Mouse (Mus musculus): ENCODE data around the gene Eif2b4. TPM values are rescaled to one million over a fixed set of nuclear protein-coding genes. Genes with fewer than 3 reads are reported as not detected.
"Not testable (repeated sequence)": the region's sequence is repeated elsewhere in the genome, so short reads cannot be mapped to it uniquely, and the experiment has no call there.

The Eif2b4 gene
- polyA plus RNA-seq, 1 experiment from 2014 or later, result 55.5 TPM

DNA sequence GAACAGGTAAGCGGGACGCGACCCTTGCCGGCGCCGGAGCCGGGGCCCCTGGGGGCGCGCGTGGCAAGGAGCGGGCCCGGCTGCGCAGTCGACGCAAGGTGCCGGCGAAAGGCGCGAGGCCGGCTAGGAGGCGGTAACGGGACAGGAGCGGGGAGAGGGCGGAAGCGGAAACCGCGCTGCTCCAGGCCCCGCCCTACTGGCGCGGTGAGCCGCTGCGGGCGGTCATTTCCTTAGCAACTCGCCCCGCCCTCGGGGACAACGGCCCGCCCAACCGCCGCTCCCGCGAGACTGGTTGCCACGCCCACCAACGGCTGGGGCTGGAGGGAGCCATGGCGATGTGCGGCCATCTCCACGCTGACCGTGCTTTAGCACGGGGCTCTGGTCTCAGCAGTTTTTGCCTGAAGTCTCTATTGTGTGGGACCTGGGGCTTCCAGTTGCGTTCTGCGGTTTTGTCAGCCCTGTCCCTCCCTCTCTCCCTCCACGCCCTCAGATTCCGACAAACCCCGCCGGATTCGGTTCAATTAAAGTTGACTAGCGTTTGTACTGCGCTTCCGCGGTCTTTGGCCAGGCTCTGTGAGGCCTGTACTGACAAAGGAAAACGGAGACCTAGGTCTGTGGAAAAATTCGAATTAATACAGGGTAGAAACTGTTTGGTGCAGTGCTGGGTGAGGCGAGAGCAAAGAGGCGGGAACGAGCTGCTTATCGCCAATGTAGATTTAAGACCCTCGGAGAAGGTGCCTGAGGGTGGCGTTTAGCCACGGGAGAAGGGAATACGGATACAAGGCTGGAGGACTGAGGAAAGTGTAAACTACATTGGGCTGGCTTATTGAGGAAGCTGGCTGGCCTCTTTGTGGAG, 27.4 kb upstream of the Eif2b4 start, which contains the start of gene Ppm1g:
Ppm1g (minus strand) TSS at position 240 of the 856 bp plus-strand sequence.
- Histone ChIP-seq H3K4me1 (ENCODE audit: control insufficient read depth, insufficient read depth, low read length) (no peaks in the 10 kb centered on the region), H3K27ac (replicated peaks; ENCODE audit: low read depth, low read length) (peak within 1 kb of the TSS; percentile 92), H3K4me3 (ENCODE audit: low read depth, low read length) (peak within 1 kb of the TSS; percentile 100), H3K36me3 (ENCODE audit: control insufficient read depth, insufficient read depth, low read length) (no peaks in the 10 kb centered on the region), H3K9me3 (ENCODE audit: control insufficient read depth, low read length) (no peaks in the 10 kb centered on the region), H3K4me2 (ENCODE audit: low read depth, low read length) (peak within 1 kb of the TSS; percentile 77), H3K9ac (ENCODE audit: low read depth, low read length) (peak within 1 kb of the TSS; percentile 87), H3K27me3 (replicated peaks; ENCODE audit: control insufficient read depth, insufficient read depth, low read length) (no peaks in the 10 kb centered on the region)
- DNase-seq (ENCODE audit: low spot score) (peak; percentile 97), ATAC-seq (ENCODE audit: low read depth) (peak; percentile 96)
- WGBS, result 1% methylated on average over 28 of the region's 70 CpGs

DNA sequence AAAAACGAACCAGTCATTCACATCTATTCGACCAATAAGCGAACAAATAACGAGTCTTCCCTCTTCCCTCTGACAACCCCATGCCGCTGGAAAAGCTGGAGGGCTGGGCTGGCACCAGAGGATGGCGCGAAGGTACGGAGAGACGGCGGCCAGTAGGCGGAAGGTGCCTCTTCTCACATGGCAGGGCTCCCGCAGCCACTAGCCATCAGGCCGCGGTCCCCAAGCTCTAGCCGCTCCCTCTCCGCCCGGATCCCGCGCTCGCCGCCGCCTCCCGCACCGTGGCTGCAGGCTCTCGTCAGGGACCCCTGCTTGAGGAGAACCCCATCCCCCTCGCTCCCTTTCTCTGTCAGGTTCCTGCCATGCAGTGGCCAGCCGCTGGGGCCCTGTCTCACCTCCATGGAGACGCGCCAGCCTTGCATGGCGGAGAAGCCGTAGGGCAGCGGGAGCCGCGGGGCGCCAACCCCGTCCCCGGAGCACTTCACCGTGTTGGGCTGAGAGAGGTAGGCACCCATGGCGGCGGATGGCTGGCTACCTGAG, 26.7 kb upstream of the Eif2b4 start:
- Histone ChIP-seq H3K27ac (replicated peaks; ENCODE audit: low read depth, low read length) (peak overlapping the region; percentile 92), H3K9ac (ENCODE audit: low read depth, low read length) (peak overlapping the region; percentile 87), H3K4me3 (ENCODE audit: low read depth, low read length) (peak overlapping the region; percentile 100), H3K9me3 (ENCODE audit: control insufficient read depth, low read length) (no peaks in the 10 kb centered on the region), H3K36me3 (ENCODE audit: control insufficient read depth, insufficient read depth, low read length) (no peaks in the 10 kb centered on the region), H3K4me2 (ENCODE audit: low read depth, low read length) (peak overlapping the region; percentile 77), H3K27me3 (replicated peaks; ENCODE audit: control insufficient read depth, insufficient read depth, low read length) (no peaks in the 10 kb centered on the region), H3K4me1 (ENCODE audit: control insufficient read depth, insufficient read depth, low read length) (no peaks in the 10 kb centered on the region)
- ATAC-seq (ENCODE audit: low read depth) (peak; percentile 42; the same call in 1 of the 2 replicates), DNase-seq (ENCODE audit: low spot score) (peak; percentile 45)
- WGBS, result under 1% methylated on average over 24 of the region's 40 CpGs

DNA sequence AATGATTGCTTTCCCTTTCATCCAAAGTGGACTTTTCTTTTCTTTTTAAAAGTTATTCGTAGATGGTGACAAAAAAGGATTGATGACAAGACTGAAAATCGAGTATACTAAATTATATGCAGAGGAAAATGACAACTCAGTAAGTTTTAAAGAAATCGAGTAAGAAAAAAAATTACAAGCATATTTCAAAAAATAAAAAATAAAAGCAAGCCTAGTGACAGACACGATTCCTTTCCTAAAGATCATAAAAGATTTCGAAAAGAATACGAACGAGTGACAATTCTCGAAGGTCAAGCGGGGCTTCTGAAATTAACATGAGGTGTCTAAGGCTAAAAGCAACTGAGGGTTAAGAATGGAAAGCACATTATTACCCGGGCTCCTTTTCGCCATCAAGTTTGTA, 26.2 kb upstream of the Eif2b4 start:
- Histone ChIP-seq H3K36me3 (ENCODE audit: control insufficient read depth, insufficient read depth, low read length) (no peaks in the 10 kb centered on the region), H3K4me2 (ENCODE audit: low read depth, low read length) (peak overlapping the region; percentile 77), H3K4me3 (ENCODE audit: low read depth, low read length) (peak overlapping the region; percentile 100), H3K9ac (ENCODE audit: low read depth, low read length) (peak overlapping the region; percentile 87), H3K27ac (replicated peaks; ENCODE audit: low read depth, low read length) (peak overlapping the region; percentile 92), H3K4me1 (ENCODE audit: control insufficient read depth, insufficient read depth, low read length) (no peaks in the 10 kb centered on the region), H3K27me3 (replicated peaks; ENCODE audit: control insufficient read depth, insufficient read depth, low read length) (no peaks in the 10 kb centered on the region), H3K9me3 (ENCODE audit: control insufficient read depth, low read length) (no peaks in the 10 kb centered on the region)
- DNase-seq (ENCODE audit: low spot score) (no peak), ATAC-seq (ENCODE audit: low read depth) (no peak)
- WGBS, result 2% methylated on average over 11 of the region's 11 CpGs

DNA sequence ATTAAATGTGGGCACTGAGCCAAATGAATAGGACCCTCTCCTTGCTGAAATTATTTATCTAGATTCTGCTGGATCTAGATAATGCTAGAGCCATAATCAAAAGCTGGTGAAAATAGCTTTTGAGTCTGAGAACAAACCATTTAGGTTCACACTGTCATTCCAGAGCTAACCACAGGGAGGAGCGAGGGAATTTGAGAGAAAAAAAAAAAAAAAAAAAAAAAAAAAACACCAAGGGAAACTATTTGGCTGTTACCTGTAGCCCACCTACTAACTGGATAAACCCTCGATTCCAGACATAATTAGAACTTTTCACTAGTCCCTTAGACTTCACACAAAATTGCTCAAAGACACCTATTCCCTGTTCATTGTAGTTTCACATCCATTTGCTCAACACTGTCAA, 25.8 kb upstream of the Eif2b4 start:
- ATAC-seq (ENCODE audit: low read depth) (no peak), DNase-seq (ENCODE audit: low spot score) (peak; percentile 52)
- peak overlapping the region; percentile 100 for H3K4me3 ChIP-seq (ENCODE audit: low read depth, low read length)
- H3K4me2 ChIP-seq (ENCODE audit: low read depth, low read length), result peak overlapping the region; percentile 77
- H3K36me3 ChIP-seq (ENCODE audit: control insufficient read depth, insufficient read depth, low read length), result no peaks in the 10 kb centered on the region
- 4% methylated on average over 2 of the region's 2 CpGs for WGBS
- H3K9me3 ChIP-seq (ENCODE audit: control insufficient read depth, low read length), result no peaks in the 10 kb centered on the region
- no peaks in the 10 kb centered on the region for H3K4me1 ChIP-seq (ENCODE audit: control insufficient read depth, insufficient read depth, low read length)
- no peaks in the 10 kb centered on the region for H3K27me3 ChIP-seq (replicated peaks; ENCODE audit: control insufficient read depth, insufficient read depth, low read length)
- H3K9ac ChIP-seq (ENCODE audit: low read depth, low read length), result no peak overlapping the region
- H3K27ac ChIP-seq (replicated peaks; ENCODE audit: low read depth, low read length), result no peak overlapping the region

DNA sequence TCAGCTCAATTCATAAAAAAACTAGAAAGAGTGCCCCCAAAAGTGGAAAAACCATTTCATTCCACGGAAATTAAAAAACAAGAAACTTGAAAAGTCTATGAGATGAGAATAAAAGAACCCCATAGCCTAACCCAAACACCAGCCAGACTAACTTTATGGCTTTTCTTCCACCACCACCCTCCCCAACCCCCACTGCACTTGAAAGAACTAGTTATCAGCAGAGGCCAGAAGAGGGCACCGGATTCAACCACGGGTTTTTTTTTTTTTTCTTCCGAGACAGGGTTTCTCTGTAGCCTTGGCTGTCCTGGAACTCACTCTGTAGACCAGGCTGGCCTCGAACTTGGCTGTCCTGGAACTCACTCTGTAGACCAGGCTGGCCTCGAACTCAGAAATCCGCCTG, 25.1 kb upstream of the Eif2b4 start:
- H3K27ac ChIP-seq (replicated peaks; ENCODE audit: low read depth, low read length), result no peak overlapping the region
- 69% methylated on average over 7 of the region's 7 CpGs for WGBS
- H3K4me1 ChIP-seq (ENCODE audit: control insufficient read depth, insufficient read depth, low read length), result no peaks in the 10 kb centered on the region
- H3K27me3 ChIP-seq (replicated peaks; ENCODE audit: control insufficient read depth, insufficient read depth, low read length), result no peaks in the 10 kb centered on the region
- ATAC-seq (ENCODE audit: low read depth) (no peak), DNase-seq (ENCODE audit: low spot score) (no peak)
- H3K9ac ChIP-seq (ENCODE audit: low read depth, low read length), result no peak overlapping the region
- H3K4me2 ChIP-seq (ENCODE audit: low read depth, low read length), result peak overlapping the region; percentile 77; the same call in 1 of the 2 replicates
- H3K36me3 ChIP-seq (ENCODE audit: control insufficient read depth, insufficient read depth, low read length), result no peaks in the 10 kb centered on the region
- H3K9me3 ChIP-seq (ENCODE audit: control insufficient read depth, low read length), result no peaks in the 10 kb centered on the region
- H3K4me3 ChIP-seq (ENCODE audit: low read depth, low read length), result no peak overlapping the region

DNA sequence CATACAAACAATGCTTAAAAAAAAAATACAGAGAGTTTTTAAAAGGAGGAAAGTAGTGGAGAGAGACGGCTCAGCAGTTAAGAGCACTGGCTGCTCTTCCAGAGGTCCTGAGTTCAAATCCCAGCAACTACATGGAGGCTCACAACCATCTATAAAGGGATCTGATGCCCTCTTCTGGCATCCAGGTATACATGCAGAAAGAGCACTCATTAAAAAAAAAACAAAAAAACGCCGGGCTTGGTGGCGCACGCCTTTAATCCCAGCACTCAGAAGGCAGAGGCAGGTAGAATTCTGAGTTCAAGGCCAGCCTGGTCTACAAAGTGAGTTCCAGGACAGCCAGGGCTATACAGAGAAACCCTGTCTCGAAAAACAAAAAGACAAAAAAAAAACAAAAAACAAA, 23.3 kb upstream of the Eif2b4 start:
- H3K4me1 ChIP-seq (ENCODE audit: control insufficient read depth, insufficient read depth, low read length); H3K9ac ChIP-seq (ENCODE audit: low read depth, low read length); H3K4me2 ChIP-seq (ENCODE audit: low read depth, low read length); ATAC-seq (ENCODE audit: low read depth); H3K27me3 ChIP-seq (replicated peaks; ENCODE audit: control insufficient read depth, insufficient read depth, low read length); H3K27ac ChIP-seq (replicated peaks; ENCODE audit: low read depth, low read length); H3K4me3 ChIP-seq (ENCODE audit: low read depth, low read length); DNase-seq (ENCODE audit: low spot score); H3K9me3 ChIP-seq (ENCODE audit: control insufficient read depth, low read length); H3K36me3 ChIP-seq (ENCODE audit: control insufficient read depth, insufficient read depth, low read length): not testable (repeated sequence)
- 91% methylated on average over 6 of the region's 6 CpGs for WGBS

DNA sequence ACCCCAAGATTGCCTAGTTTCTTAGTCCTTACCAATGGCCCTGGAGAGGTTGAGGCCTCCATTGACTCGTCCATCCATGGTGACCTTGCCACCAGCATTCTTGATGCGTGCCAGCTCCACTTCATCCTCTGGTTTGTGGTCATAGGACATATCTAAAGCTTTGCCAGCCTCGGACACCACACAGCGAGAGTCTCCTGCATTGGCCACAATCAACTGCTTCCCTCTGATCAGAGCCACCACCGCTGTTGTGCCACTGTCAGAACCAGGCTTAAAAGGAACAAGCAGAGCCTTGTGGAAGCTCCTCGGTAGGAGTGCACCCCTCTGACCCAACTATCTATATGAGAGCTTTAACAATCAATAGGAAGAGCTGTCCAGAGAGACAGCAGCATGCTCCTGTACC, 11.2 kb upstream of the Eif2b4 start:
- Histone ChIP-seq H3K36me3 (ENCODE audit: control insufficient read depth, insufficient read depth, low read length) (peaks cover 65% of the 10 kb centered on the region), H3K27me3 (replicated peaks; ENCODE audit: control insufficient read depth, insufficient read depth, low read length) (no peaks in the 10 kb centered on the region), H3K9ac (ENCODE audit: low read depth, low read length) (no peak overlapping the region), H3K4me2 (ENCODE audit: low read depth, low read length) (no peak overlapping the region), H3K9me3 (ENCODE audit: control insufficient read depth, low read length) (peaks cover 5% of the 10 kb centered on the region), H3K4me1 (ENCODE audit: control insufficient read depth, insufficient read depth, low read length) (peaks cover 4% of the 10 kb centered on the region; the same call in 1 of the 2 replicates), H3K4me3 (ENCODE audit: low read depth, low read length) (no peak overlapping the region), H3K27ac (replicated peaks; ENCODE audit: low read depth, low read length) (no peak overlapping the region)
- WGBS, result 93% methylated on average over 6 of the region's 6 CpGs
- DNase-seq (ENCODE audit: low spot score) (no peak), ATAC-seq (ENCODE audit: low read depth) (no peak)

DNA sequence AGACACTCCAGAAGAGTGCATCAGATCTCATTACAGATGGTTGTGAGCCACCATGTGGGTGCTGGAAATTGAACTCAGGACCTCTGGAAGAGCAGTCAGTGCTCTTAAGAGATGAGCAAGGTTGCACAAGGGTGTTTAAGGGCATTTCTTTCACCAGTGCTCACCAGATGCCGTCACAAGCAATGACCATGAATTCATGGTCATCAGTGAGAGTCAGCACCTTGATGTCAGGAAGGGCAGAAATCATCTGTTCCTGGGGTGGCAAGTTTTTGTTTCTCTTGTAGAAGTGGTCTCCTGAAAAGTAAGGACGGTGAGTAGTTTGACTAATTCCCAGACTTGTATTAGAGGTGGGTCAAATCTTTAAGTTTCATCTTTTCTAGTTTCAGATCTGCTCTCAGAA, 10.6 kb upstream of the Eif2b4 start:
- ATAC-seq (ENCODE audit: low read depth) (no peak), DNase-seq (ENCODE audit: low spot score) (no peak)
- Histone ChIP-seq H3K9ac (ENCODE audit: low read depth, low read length) (no peak overlapping the region), H3K4me3 (ENCODE audit: low read depth, low read length) (no peak overlapping the region), H3K27me3 (replicated peaks; ENCODE audit: control insufficient read depth, insufficient read depth, low read length) (no peaks in the 10 kb centered on the region), H3K9me3 (ENCODE audit: control insufficient read depth, low read length) (peaks cover 5% of the 10 kb centered on the region), H3K4me2 (ENCODE audit: low read depth, low read length) (no peak overlapping the region), H3K36me3 (ENCODE audit: control insufficient read depth, insufficient read depth, low read length) (peaks cover 70% of the 10 kb centered on the region), H3K27ac (replicated peaks; ENCODE audit: low read depth, low read length) (no peak overlapping the region), H3K4me1 (ENCODE audit: control insufficient read depth, insufficient read depth, low read length) (peaks cover 4% of the 10 kb centered on the region; the same call in 1 of the 2 replicates)
- 84% methylated on average over 2 of the region's 2 CpGs for whole genome bisulfite sequencing

Data from embryonic facial prominence, embryonic 14.5 days (tissue).